Mouse (Mus musculus) fat pad, adult 2 months (tissue): ENCODE data around the gene Cbr2.
"Not testable (repeated sequence)": the region's sequence is repeated elsewhere in the genome, so short reads cannot be mapped to it uniquely, and the experiment has no call there.

Source experiments
- DNase-seq: peaks from one replicate; pipeline ENCODE4 v3.0.0-alpha.2; 2011; ENCODE audit warnings: low read depth, low spot score; ENCODE audit errors: extremely low read depth

The Cbr2 gene

GRCm38 (mm10) chr11:120731858-120732680 is at the start of gene Cbr2:
TSS of gene Cbr2 (minus strand) at chr11:120732114.
- peak; percentile 81 for DNase-seq

DNA sequence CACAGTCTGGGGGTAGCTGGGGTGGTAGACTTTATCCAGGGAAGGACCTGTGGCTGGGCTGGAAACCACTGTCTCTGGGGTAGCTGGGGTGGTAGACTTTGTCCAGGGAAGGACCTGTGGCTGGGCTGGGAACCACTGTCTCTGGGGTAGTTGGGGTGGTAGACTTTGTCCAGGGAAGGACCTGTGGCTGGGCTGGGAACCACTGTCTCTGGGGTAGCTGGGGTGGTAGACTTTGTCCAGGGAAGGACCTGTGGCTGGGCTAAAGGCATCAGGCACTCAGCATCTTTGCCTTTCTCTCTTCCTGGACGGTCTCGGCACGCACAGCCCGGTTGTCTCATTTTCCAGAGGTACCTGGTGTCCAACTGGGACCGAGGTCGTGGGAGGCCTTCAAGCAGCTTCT is 49.4 kb upstream of the Cbr2 start:
- not testable (repeated sequence) for DNase-seq

- DNase-seq: no peak
Observed at GRCm38 (mm10) chr11:120779876-120780275, 48.0 kb upstream of the Cbr2 start.

GRCm38 (mm10) chr11:120777123-120777522 is 45.2 kb upstream of the Cbr2 start:
- no peak for DNase-seq

DNA sequence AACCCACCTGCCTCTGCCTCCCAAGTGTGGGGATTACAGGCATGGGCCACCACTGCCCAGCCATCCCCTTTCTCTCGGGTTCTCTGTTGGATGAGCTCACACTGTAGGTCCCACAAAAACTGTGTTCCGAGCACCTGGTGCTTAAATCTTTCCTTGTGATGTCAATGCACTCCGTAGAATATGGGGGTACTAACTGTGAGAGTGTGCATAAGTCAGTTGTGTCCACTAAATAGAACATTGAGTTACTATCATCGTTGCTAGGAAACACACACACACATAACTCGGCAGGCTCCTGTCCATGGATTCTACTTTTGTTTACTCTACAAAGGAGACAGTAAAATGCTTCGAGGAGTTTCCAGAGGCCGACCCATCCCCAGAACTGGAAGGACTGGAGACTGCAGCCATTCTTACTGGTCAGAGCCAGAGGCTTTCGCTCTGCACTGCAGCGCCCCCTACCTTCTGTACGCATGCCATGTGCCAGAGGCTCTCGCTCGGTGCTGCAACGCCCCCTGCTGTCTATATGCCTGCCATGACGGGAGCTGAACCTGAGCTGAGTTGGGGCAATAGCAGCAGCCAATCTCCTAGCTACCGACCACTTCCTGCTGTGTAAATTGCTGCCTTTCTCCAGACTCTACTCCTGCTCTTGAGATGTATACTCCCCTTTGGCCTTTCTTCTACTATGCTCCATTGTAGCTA is 44.0 kb upstream of the Cbr2 start:
- no peak for DNase-seq

DNA sequence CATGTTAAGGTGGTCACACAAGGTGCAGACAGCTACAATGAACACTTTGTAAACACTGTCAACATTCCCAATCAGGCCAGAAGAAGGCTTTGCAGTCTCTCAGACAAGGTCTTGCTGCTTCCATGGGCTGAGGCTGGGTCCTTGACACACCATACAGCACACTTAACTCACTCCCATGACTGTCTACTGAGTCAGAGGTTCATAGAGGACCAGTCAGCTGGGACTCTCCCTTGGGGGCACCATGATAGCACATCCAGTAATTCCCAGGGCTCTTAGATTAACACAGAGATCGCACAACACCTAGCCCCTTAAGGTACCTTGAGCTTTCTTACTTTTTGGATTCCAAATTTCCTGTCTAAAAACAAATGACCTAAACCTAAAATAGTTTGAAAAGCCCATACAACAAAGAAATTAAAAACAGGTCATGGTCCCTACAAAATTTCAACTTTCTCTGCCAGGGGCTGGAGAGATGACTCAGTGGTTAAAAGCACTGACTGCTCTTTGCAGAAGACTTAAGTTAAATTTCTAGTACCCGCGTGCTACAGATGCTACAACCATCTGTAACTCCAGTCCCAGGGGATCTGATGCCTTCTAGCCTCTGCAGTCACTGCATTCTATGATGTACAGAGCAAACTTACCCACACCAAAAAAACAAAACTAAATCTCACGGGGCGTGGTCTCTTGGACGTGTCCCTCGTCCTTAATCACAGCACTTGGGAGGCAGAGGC is 41.7 kb upstream of the Cbr2 start:
- no peak for DNase-seq

GRCm38 (mm10) chr11:120772749-120773148 is 40.8 kb upstream of the Cbr2 start:
- DNase-seq: no peak

- DNase-seq: no peak
Observed at GRCm38 (mm10) chr11:120768206-120768605, 36.3 kb upstream of the Cbr2 start.

DNA sequence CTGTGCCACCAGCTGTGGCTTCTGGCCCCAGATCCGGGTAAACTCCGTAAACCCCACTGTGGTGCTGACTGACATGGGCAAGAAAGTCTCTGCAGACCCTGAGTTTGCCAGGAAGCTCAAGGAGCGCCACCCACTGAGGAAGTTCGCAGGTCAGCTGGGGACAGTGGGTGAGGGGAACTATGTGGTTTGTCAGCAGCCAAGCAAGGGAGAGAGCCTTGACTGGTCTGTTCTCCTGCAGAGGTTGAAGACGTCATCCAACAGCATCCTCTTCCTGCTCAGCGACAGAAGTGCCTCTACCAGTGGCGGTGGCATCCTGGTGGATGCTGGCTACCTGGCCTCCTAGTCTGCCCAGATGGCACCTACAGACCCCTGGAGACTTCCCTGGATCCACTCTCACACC is 35.1 kb upstream of the Cbr2 start:
- not testable (repeated sequence) for DNase-seq

- DNase-seq: not testable (repeated sequence)
Observed at GRCm38 (mm10) chr11:120763121-120763999, 31.4 kb upstream of the Cbr2 start.

- not testable (repeated sequence) for DNase-seq
Observed at GRCm38 (mm10) chr11:120762672-120763041, 30.7 kb upstream of the Cbr2 start, which contains the start of gene Hmga1b. TSS of gene Hmga1b (plus strand) at chr11:120762794.

GRCm38 (mm10) chr11:120761811-120762671 is 30.1 kb upstream of the Cbr2 start:
- DNase-seq: no peak

DNA sequence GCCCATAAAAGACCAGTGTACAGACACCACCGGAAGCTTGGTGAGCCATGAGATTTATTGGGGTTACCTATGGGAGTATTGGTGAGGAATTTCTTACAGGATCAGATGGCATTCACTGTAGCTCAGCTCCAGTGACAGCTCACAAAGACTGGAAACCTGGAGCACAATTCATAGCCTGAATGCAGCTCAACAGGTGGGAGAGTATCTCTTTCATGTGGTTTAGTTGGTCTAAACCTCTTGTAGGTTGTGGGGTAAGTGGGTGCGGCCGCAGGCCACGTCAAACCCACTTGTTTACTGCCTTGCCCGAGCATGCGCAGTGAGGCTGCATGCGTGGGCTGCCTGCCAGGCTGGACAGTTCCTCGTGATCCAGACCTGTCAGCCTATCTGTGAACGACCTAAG is 28.3 kb upstream of the Cbr2 start:
- no peak for DNase-seq

GRCm38 (mm10) chr11:120751606-120752005 is 19.7 kb upstream of the Cbr2 start:
- DNase-seq: no peak

DNA sequence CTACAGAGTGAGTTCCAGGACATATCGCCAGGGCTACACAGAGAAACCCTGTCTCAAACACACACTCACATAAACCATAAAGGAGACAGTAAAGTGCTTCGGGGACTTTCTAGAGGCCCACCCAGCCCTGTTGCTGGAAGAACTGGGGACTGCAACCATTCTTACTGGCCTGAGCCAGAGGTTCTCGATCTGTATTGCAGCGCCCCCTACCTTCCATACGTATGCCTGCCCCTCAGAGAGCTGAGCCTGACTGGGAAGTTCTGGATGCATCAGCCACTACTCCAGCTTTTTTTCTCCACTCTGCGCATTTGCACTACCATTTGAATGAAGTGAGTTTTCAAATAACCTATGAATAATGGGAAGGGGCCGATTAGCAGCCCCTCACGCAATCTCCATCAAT is 17.5 kb upstream of the Cbr2 start:
- no peak for DNase-seq

DNA sequence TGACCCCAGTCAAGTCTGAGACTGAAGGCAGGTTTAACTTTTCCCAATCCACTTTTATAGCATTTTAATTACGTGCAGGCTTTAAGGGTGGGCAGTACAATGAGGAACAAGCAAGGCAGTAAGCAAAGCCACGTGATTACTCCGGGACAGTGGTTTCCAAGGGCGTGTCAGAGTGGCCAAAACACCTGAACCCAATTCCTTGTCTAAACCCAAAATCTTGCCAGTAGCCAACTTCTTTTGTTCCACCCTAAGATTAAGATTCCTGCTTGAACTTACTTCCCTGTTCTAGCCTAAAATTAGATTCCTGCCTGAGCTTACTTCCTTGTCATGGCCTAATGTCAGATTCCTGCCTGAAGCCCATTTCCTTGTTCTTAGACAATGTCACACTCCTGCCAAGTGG is 16.1 kb upstream of the Cbr2 start:
- DNase-seq: no peak

DNA sequence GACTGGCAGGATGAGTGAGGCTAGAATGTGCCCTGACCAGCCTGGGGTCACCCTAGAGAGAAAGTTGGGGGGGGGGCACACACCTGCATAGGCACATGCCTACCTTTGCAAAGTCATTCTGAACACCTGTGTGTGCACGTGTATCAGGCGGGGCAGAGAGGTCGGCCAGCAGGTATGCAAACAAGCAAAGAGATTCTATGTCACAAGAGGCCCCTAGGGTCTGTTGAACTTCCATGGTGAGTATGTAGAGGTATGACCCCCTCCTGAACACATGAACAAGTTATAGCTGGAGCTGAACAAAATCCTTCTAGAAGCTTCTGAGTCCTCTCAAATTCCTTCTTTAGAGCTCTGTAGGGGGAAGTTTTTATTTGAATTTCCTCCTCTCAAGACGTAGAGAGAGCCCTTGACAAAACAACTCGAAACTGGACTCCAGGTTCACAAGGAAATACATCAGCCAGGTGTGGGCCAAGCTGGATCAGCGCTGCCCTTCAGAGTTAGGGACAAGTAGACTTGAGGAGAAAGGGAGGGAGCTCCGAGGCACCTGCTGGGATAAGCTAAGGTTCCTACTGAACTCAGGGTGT is 12.3 kb upstream of the Cbr2 start:
- DNase-seq: no peak

DNA sequence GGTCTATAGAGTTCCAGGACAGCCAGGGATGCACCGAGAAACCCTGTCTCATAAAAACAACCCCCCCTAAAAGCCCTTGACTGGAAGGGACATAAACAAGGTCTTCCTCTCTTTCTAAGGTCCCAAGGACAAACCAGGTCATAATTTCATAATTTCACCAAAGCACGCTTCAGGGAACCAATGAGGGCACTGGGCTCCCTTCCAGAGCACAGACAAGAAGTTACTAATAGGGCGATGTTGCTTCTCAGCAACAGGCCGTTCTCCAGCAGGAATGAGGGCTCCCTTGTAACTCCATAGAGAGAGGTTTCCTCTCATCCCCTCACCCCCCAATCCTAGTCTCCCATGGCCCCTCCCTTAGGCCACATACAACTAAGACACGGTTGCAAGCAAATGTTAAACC is 9.1 kb upstream of the Cbr2 start:
- DNase-seq: no peak

- no peak for DNase-seq
Observed at GRCm38 (mm10) chr11:120736424-120736823, 4.5 kb upstream of the Cbr2 start.
